Mouse (Mus musculus): ENCODE measurements around the gene Aunip. TPM values are rescaled to one million over a fixed set of nuclear protein-coding genes. Genes with fewer than 3 reads are reported as not detected.
A peak's percentile ranks its signal among the peaks of the same experiment; 100 is the strongest.

The Aunip gene
- polyA plus RNA-seq, 1 experiment from 2014 or later: 4.2 TPM

DNA sequence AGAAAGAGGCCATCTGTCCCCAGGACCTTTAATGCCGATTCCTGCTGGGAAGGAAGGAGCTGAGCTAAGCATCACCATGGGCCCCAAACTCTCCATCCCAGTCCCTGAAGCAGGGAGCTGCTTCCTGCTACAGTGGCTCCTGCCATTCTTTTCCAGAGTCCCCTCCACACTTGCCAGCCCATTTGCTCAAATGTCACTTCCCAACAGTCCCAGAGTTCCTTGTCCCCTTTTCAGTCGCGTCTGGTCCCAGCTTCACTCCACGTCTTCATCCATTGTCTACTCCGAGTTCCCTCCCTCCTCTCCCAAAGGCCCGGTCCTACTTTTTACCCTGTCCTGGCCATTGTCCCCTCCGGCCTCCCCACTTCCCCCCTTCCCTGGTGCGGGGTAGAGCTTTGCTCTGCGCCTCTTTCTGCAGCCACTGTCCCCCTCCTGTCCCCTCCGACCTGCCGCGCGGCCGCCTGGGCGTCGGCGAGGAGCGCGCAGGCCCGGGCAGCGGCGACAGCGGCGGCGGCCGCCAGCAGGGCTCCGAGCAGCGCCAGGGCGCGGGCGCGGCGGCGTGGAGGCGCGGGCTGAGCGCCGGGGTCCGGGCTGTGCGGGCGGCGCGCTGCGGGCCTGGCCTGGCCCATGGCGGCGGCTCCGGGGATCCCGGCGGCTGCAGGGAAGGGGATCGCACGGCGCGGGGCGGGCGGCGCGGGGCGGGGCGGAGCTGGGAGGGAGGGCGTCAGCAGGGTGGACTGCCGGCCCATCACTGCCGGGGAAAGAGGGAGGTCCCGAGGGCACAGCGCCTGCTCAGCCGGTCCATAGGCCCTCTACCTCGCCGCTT, 40.9 kb downstream of the Aunip start, which contains the start of gene Selenon:
Selenon (minus strand) TSS at position 673 of the 823 bp plus-strand sequence.
- Histone ChIP-seq H3K9me3 (ENCODE audit: control insufficient read depth, low read length) (peaks cover 6% of the 10 kb centered on the region), H3K9ac (replicated peaks; ENCODE audit: low read depth, low read length) (peak within 1 kb of the TSS; percentile 89), H3K4me2 (ENCODE audit: low read length) (peak within 1 kb of the TSS; percentile 70), H3K4me1 (replicated peaks; ENCODE audit: control insufficient read depth, insufficient read depth, low read length) (peaks cover 28% of the 10 kb centered on the region), H3K27ac (ENCODE audit: low read length) (peak within 1 kb of the TSS; percentile 73), H3K27me3 (replicated peaks; ENCODE audit: control insufficient read depth, insufficient read depth, low read length) (no peaks in the 10 kb centered on the region), H3K4me3 (replicated peaks; ENCODE audit: low read length) (peak within 1 kb of the TSS; percentile 62), H3K36me3 (ENCODE audit: control insufficient read depth, insufficient read depth) (peaks cover 13% of the 10 kb centered on the region)
- under 1% methylated on average over 54 of the region's 67 CpGs for WGBS
- peak; percentile 86 for ATAC-seq

DNA sequence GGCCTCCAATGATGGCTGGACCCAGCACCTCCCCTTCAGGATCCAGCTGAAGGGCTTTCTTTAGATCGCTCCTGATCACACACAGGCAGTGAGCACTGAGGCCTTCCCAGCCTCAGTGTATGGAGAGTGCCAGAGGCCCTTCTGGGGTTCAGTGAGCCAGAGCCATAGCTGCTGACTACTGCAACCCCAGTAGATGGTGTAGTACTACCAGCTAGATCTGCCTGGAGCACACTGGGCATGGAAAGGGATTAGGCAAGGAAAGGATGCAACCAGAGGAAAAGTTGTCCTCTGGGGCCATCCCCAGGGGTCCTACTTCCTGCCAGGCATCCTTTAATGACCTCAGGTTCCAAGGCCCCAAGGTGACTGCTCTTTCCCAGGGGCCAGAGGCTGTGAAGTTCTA, 42.8 kb downstream of the Aunip start:
- Histone ChIP-seq H3K9ac (replicated peaks; ENCODE audit: low read depth, low read length) (no peak overlapping the region), H3K4me2 (ENCODE audit: low read length) (no peak overlapping the region), H3K27me3 (replicated peaks; ENCODE audit: control insufficient read depth, insufficient read depth, low read length) (no peaks in the 10 kb centered on the region), H3K9me3 (ENCODE audit: control insufficient read depth, low read length) (peaks cover 6% of the 10 kb centered on the region), H3K27ac (ENCODE audit: low read length) (no peak overlapping the region), H3K4me3 (replicated peaks; ENCODE audit: low read length) (no peak overlapping the region), H3K4me1 (replicated peaks; ENCODE audit: control insufficient read depth, insufficient read depth, low read length) (peaks cover 17% of the 10 kb centered on the region), H3K36me3 (ENCODE audit: control insufficient read depth, insufficient read depth) (peaks cover 10% of the 10 kb centered on the region)
- WGBS: 86% methylated on average over 1 of the region's 1 CpGs
- ATAC-seq: no peak

DNA sequence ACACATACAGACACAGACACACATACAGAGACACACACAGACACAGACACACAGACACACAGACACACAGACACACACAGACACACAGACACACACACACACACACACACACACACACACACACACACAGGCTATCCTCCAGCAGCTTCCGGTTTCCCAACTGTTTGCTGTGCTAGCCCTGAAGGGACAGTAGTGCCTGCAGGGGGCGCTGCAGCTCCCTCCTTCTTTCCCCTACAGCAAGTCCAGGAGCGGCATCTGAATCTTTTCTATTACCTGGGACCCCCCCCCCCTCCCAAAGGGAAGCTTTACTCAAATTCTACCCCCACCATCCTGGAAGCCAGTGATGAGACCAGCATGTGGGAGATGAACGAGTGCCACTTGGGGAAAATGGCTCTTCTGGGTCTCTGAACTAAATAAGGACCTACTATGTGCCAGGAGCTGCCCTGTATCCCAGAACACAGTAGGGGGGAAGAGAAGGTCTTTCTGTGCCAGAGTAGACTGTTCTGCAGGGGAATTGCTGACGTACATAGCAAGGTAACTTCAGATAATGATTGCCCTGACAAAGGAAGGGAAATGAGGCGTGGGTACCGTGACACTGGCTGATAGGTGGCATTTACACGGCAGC, 45.3 kb downstream of the Aunip start:
- ATAC-seq: no peak
- Histone ChIP-seq H3K4me1 (replicated peaks; ENCODE audit: control insufficient read depth, insufficient read depth, low read length) (peaks cover 10% of the 10 kb centered on the region), H3K27ac (ENCODE audit: low read length) (no peak overlapping the region), H3K27me3 (replicated peaks; ENCODE audit: control insufficient read depth, insufficient read depth, low read length) (no peaks in the 10 kb centered on the region), H3K4me2 (ENCODE audit: low read length) (no peak overlapping the region), H3K36me3 (ENCODE audit: control insufficient read depth, insufficient read depth) (no peaks in the 10 kb centered on the region), H3K9me3 (ENCODE audit: control insufficient read depth, low read length) (no peaks in the 10 kb centered on the region), H3K9ac (replicated peaks; ENCODE audit: low read depth, low read length) (no peak overlapping the region), H3K4me3 (replicated peaks; ENCODE audit: low read length) (no peak overlapping the region)
- 61% methylated on average over 8 of the region's 8 CpGs for WGBS

DNA sequence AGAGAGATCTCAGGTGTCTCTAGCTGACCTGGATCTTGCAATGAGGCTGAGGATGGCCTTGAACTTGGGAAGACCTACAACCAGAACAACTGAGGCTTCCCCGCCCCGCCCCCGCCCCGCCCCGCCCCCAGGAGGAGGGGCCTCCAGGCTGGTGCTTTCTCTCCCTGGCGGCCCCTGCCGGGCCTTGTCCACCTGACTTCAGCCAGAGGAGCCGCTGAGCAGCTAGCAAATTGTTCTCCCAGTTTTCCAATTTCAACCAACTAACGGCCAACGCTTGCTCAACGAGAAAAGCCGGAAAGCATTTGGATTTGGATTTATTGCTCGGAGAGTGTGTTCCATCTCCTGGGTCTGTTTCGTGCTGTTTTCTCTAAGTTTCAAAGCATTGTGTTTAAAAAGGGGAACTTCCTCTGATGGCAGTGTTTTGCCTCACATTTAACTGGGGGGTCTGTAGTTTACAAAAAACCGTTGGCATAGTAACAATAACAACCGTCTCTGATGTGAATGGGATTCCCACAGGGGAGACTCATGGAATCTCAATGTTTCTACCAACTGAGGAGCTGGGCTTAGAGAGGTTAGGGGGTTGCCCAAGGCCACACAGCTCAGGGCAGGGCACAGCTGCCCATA, 46.9 kb downstream of the Aunip start:
- no peaks in the 10 kb centered on the region for H3K9me3 ChIP-seq (ENCODE audit: control insufficient read depth, low read length)
- no peaks in the 10 kb centered on the region for H3K27me3 ChIP-seq (replicated peaks; ENCODE audit: control insufficient read depth, insufficient read depth, low read length)
- no peak overlapping the region for H3K9ac ChIP-seq (replicated peaks; ENCODE audit: low read depth, low read length)
- H3K36me3 ChIP-seq (ENCODE audit: control insufficient read depth, insufficient read depth): no peaks in the 10 kb centered on the region
- H3K27ac ChIP-seq (ENCODE audit: low read length): no peak overlapping the region
- 14% methylated on average over 12 of the region's 16 CpGs for WGBS
- peaks cover 3% of the 10 kb centered on the region; the same call in 1 of the 2 replicates for H3K4me1 ChIP-seq (replicated peaks; ENCODE audit: control insufficient read depth, insufficient read depth, low read length)
- no peak overlapping the region for H3K4me3 ChIP-seq (replicated peaks; ENCODE audit: low read length)
- ATAC-seq: no peak
- no peak overlapping the region for H3K4me2 ChIP-seq (ENCODE audit: low read length)

DNA sequence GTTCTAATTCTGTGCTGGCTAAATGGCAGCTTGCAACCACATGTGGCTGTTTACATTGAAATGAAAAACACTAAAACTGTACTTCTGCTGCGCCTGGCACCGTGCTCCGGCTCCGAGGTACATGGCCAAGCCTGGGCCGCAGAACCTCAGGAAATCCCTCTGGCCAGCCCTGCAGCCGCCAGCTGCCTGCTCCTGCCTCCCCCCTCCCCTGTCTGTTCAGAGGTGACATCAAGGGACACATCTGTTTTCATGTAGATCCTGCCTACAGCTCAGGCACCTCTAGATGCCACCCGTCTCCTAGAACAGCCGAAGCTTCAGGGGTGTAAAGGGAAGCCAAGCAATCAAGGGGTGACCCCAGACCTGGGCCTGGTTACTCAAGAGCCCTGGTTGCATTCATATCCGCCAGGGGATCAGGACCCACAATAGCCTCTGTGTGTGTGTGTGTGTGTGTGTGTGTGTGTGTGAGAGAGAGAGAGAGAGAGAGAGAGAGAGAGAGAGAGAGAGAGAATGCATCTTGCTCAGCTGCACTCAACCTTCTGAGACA, 47.8 kb downstream of the Aunip start:
- no peak for ATAC-seq

DNA sequence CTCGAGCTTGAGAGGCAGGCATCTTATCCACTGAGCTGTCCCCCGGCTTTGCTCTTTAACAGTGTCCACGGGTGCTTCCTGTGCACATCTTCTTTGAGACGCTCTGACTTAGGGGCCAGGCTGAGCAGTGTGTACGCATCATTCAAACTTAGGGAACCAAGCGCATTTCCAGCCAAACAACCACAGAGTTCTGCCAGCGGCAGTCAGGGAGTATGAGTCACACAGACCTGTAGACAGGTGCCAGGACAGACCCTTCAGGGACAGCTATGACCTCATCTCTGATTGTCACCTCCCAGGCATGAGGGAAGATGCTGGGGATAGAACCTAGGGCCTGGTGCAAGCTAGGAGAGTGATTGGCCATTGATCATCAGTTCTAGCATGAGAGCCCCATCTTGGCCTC, 48.4 kb downstream of the Aunip start:
- no peaks in the 10 kb centered on the region for H3K9me3 ChIP-seq (ENCODE audit: control insufficient read depth, low read length)
- no peaks in the 10 kb centered on the region for H3K27me3 ChIP-seq (replicated peaks; ENCODE audit: control insufficient read depth, insufficient read depth, low read length)
- H3K27ac ChIP-seq (ENCODE audit: low read length): no peak overlapping the region
- peaks cover 3% of the 10 kb centered on the region; the same call in 1 of the 2 replicates for H3K4me1 ChIP-seq (replicated peaks; ENCODE audit: control insufficient read depth, insufficient read depth, low read length)
- no peak overlapping the region for H3K4me3 ChIP-seq (replicated peaks; ENCODE audit: low read length)
- 83% methylated on average over 7 of the region's 7 CpGs for WGBS
- ATAC-seq: no peak
- no peak overlapping the region for H3K9ac ChIP-seq (replicated peaks; ENCODE audit: low read depth, low read length)
- H3K36me3 ChIP-seq (ENCODE audit: control insufficient read depth, insufficient read depth): no peaks in the 10 kb centered on the region
- no peak overlapping the region for H3K4me2 ChIP-seq (ENCODE audit: low read length)

More for the DNA sequence above, 47.8 kb downstream of the Aunip start:
- Histone ChIP-seq H3K9ac (replicated peaks; ENCODE audit: low read depth, low read length) (no peak overlapping the region), H3K4me3 (replicated peaks; ENCODE audit: low read length) (no peak overlapping the region), H3K4me2 (ENCODE audit: low read length) (no peak overlapping the region), H3K27ac (ENCODE audit: low read length) (no peak overlapping the region), H3K9me3 (ENCODE audit: control insufficient read depth, low read length) (no peaks in the 10 kb centered on the region), H3K36me3 (ENCODE audit: control insufficient read depth, insufficient read depth) (no peaks in the 10 kb centered on the region), H3K4me1 (replicated peaks; ENCODE audit: control insufficient read depth, insufficient read depth, low read length) (peaks cover 3% of the 10 kb centered on the region; the same call in 1 of the 2 replicates), H3K27me3 (replicated peaks; ENCODE audit: control insufficient read depth, insufficient read depth, low read length) (no peaks in the 10 kb centered on the region)
- 49% methylated on average over 9 of the region's 9 CpGs for WGBS

DNA sequence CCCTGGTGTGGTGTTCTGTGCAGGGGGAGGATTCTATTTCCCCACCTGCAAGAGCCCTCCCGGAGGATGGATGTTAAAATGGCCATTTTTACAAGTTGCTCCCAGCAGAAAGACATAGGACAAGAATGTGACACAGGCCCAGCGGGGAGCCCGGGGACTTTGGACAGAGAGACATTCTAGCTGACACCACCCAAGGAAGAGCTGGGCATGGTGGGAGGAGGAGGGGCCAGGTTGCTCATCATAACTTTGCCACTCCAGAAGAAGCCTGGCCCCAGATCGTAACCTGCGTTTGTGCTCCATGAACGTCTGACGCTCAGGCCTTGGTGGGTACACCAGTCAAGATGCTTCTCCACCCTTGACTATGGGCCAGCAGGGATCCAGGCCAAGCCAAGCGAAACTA, 49.9 kb downstream of the Aunip start:
- H3K27me3 ChIP-seq (replicated peaks; ENCODE audit: control insufficient read depth, insufficient read depth, low read length): no peaks in the 10 kb centered on the region
- H3K27ac ChIP-seq (ENCODE audit: low read length): no peak overlapping the region
- H3K4me3 ChIP-seq (replicated peaks; ENCODE audit: low read length): no peak overlapping the region
- no peak overlapping the region for H3K9ac ChIP-seq (replicated peaks; ENCODE audit: low read depth, low read length)
- no peak overlapping the region for H3K4me2 ChIP-seq (ENCODE audit: low read length)
- WGBS: 85% methylated on average over 8 of the region's 8 CpGs
- no peak for ATAC-seq
- H3K36me3 ChIP-seq (ENCODE audit: control insufficient read depth, insufficient read depth): no peaks in the 10 kb centered on the region
- H3K9me3 ChIP-seq (ENCODE audit: control insufficient read depth, low read length): no peaks in the 10 kb centered on the region
- peaks cover 3% of the 10 kb centered on the region; the same call in 1 of the 2 replicates for H3K4me1 ChIP-seq (replicated peaks; ENCODE audit: control insufficient read depth, insufficient read depth, low read length)

DNA sequence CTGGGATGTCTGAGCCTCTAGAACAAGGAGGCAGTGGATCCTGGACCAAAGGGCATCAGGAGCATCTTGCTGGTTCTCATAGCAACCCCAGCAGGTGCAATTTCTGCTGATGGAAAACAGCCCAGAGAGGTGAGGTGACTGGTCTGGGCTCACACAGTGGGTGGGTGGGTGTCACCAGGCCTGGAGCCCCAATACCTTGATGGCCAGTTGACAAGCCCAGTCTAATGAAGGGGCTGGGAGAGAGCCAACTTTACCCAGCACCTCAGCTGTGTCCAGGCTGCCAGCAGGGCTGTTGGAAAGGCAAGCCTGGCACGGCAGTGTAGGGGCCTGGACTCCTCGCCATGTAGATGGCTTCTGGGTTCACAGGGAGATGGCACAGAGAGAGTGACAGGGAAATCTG, 51.2 kb downstream of the Aunip start:
- H3K9ac ChIP-seq (replicated peaks; ENCODE audit: low read depth, low read length): no peak overlapping the region
- no peak overlapping the region for H3K4me3 ChIP-seq (replicated peaks; ENCODE audit: low read length)
- H3K9me3 ChIP-seq (ENCODE audit: control insufficient read depth, low read length): no peaks in the 10 kb centered on the region
- H3K27me3 ChIP-seq (replicated peaks; ENCODE audit: control insufficient read depth, insufficient read depth, low read length): no peaks in the 10 kb centered on the region
- WGBS: 75% methylated on average over 2 of the region's 2 CpGs
- H3K27ac ChIP-seq (ENCODE audit: low read length): no peak overlapping the region
- H3K36me3 ChIP-seq (ENCODE audit: control insufficient read depth, insufficient read depth): no peaks in the 10 kb centered on the region
- peaks cover 3% of the 10 kb centered on the region; the same call in 1 of the 2 replicates for H3K4me1 ChIP-seq (replicated peaks; ENCODE audit: control insufficient read depth, insufficient read depth, low read length)
- H3K4me2 ChIP-seq (ENCODE audit: low read length): no peak overlapping the region
- ATAC-seq: no peak

DNA sequence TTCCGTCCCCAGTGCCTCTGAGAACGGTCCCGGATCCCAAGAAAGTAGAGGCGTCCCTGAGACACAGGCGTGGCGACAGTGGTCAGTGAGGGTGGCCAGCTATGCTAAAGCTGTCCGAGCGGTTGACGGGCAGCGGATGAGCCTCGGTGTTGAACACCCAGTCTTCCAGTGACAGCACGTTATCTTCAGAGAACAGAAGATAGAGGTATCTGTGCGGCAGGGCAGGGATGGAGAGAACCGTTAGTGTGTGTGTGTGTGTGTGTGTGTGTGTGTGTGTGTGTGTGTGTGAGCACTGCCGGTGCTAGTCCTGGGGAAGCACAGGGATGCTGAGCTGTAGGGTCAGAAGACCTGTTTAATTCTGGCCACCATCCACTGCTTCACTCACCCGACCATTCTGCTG, 52.8 kb downstream of the Aunip start:
- 91% methylated on average over 16 of the region's 16 CpGs for WGBS
- H3K9ac ChIP-seq (replicated peaks; ENCODE audit: low read depth, low read length): no peak overlapping the region
- no peak for ATAC-seq

More for the DNA sequence above, 52.8 kb downstream of the Aunip start:
- Histone ChIP-seq H3K4me1 (replicated peaks; ENCODE audit: control insufficient read depth, insufficient read depth, low read length) (peaks cover 10% of the 10 kb centered on the region), H3K9me3 (ENCODE audit: control insufficient read depth, low read length) (no peaks in the 10 kb centered on the region), H3K36me3 (ENCODE audit: control insufficient read depth, insufficient read depth) (no peaks in the 10 kb centered on the region), H3K27ac (ENCODE audit: low read length) (no peak overlapping the region), H3K27me3 (replicated peaks; ENCODE audit: control insufficient read depth, insufficient read depth, low read length) (no peaks in the 10 kb centered on the region), H3K4me2 (ENCODE audit: low read length) (no peak overlapping the region), H3K4me3 (replicated peaks; ENCODE audit: low read length) (no peak overlapping the region)

All from forebrain, embryonic 16.5 days (tissue).